Mouse (Mus musculus): ENCODE measurements around the gene Cyth1. TPM values are rescaled to one million over a fixed set of nuclear protein-coding genes. Genes with fewer than 3 reads are reported as not detected.

Cyth1 gene
- polyA plus RNA-seq (2014; fragmentation: Illumina TruSeq; extraction: RNeasy Lipid Tissue Mini Kit (QIAGEN cat#74804); ENCODE audit: low read depth, low replicate concordance), result 31.2 TPM

GRCm38 (mm10) chr11:118248150-118249011 lies at the start of gene Cyth1:
TSS of gene Cyth1 (minus strand) at chr11:118248592.

GRCm38 (mm10) chr11:118289999-118290889 lies 41.9 kb upstream of the Cyth1 start, which contains the start of gene Usp36:
TSS of gene Usp36 (minus strand) at chr11:118290244.

GRCm38 (mm10) chr11:118130534-118130933 lies 117.9 kb downstream of the Cyth1 start, which contains the start of gene Dnah17:
TSS of gene Dnah17 (minus strand) at chr11:118130634.

Other genes starting within 250 kb of the Cyth1 start
- gene Dnah17, start 118.0 kb downstream of the Cyth1 start, polyA plus RNA-seq (2014; fragmentation: Illumina TruSeq; extraction: RNeasy Lipid Tissue Mini Kit (QIAGEN cat#74804); ENCODE audit: low read depth, low replicate concordance), result not detected
- 1.9 TPM for gene Usp36, start 41.7 kb upstream of the Cyth1 start, polyA plus RNA-seq (2014; fragmentation: Illumina TruSeq; extraction: RNeasy Lipid Tissue Mini Kit (QIAGEN cat#74804); ENCODE audit: low read depth, low replicate concordance)
- not detected for gene Cep295nl, start 93.9 kb upstream of the Cyth1 start, polyA plus RNA-seq (2014; fragmentation: Illumina TruSeq; extraction: RNeasy Lipid Tissue Mini Kit (QIAGEN cat#74804); ENCODE audit: low read depth, low replicate concordance)
- gene Timp2, start 107.1 kb upstream of the Cyth1 start, polyA plus RNA-seq (2014; fragmentation: Illumina TruSeq; extraction: RNeasy Lipid Tissue Mini Kit (QIAGEN cat#74804); ENCODE audit: low read depth, low replicate concordance), result 39.2 TPM
- gene Lgals3bp, start 153.5 kb upstream of the Cyth1 start, polyA plus RNA-seq (2014; fragmentation: Illumina TruSeq; extraction: RNeasy Lipid Tissue Mini Kit (QIAGEN cat#74804); ENCODE audit: low read depth, low replicate concordance), result 7.9 TPM
- gene Cant1, start 170.5 kb upstream of the Cyth1 start, polyA plus RNA-seq (2014; fragmentation: Illumina TruSeq; extraction: RNeasy Lipid Tissue Mini Kit (QIAGEN cat#74804); ENCODE audit: low read depth, low replicate concordance), result 4.0 TPM
- gene C1qtnf1, start 179.6 kb upstream of the Cyth1 start, polyA plus RNA-seq (2014; fragmentation: Illumina TruSeq; extraction: RNeasy Lipid Tissue Mini Kit (QIAGEN cat#74804); ENCODE audit: low read depth, low replicate concordance), result 3.9 TPM
- gene Engase, start 228.2 kb upstream of the Cyth1 start, polyA plus RNA-seq (2014; fragmentation: Illumina TruSeq; extraction: RNeasy Lipid Tissue Mini Kit (QIAGEN cat#74804); ENCODE audit: low read depth, low replicate concordance), result 1.6 TPM